Mouse (Mus musculus) erythroblast, embryonic 14.5 days (primary cell): Measurements from ENCODE around the gene Pde8b.

Experiments used
- GATA1 ChIP-seq: IDR thresholded peaks from 2 replicates; pipeline ENCODE4 v1.6.1; 2012; ENCODE audit warnings: low read length, inconsistent platforms, mixed read lengths
- TAL1 ChIP-seq: IDR thresholded peaks from 3 replicates; pipeline ENCODE4 v1.6.1; 2012; ENCODE audit warnings: low read length, inconsistent platforms, mixed read lengths

GRCm38 (mm10) chr13:95191951-95192350 is 58.2 kb downstream of the Pde8b start:
- TF ChIP-seq GATA1 = no peak
- no peak for TF ChIP-seq TAL1
